Mouse (Mus musculus): Measurements from ENCODE around the gene Rnf34.

DNA sequence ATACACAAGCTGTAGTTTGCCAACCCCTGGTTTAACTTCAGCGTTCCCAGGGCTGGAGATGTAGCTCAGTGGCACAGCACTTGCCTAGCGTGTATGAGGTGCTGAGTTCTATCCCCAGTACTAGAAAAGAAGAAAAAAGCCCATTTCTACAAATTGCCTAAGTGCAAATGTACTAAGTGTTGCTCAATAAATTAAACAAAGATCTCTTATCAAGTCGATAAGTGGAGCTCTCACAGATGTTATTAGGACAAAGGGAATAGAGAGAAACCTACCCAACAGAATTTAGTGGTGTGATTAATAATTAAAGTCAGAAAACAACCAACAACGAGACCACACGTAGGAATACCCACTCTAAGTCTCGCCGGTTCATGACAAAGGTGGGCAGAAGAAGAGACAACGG is 48.2 kb upstream of the Rnf34 start:
- TF ChIP-seq EP300 (IDR thresholded peaks at IDR 0.05) (no peak), CTCF (IDR thresholded peaks at IDR 0.05) (no peak)

All from lung, postnatal 0 days (tissue).